Mouse (Mus musculus) midbrain, embryonic 13.5 days (tissue): ENCODE measurements around the gene Slc39a13. TPM values are rescaled to one million over a fixed set of nuclear protein-coding genes. Genes with fewer than 3 reads are reported as not detected.

Experiments used
- ATAC-seq: fragments of 200-750 bp; cut with Nextera tagmentation; 2 replicates; pipeline ENCODE4 v1.8.0; 2017; ENCODE audit warnings: mild to moderate bottlenecking, moderate TSS enrichment, moderate library complexity
- H3K27ac ChIP-seq: fragments of 300-500 bp; sonication (generic); 2 replicates; pipeline ENCODE4 v1.5.1; 2015; ENCODE audit warnings: inconsistent platforms, mild to moderate bottlenecking, moderate library complexity
- H3K27me3 ChIP-seq: fragments of 300-500 bp; sonication (generic); 2 replicates; pipeline ENCODE4 v1.6.1; 2015; ENCODE audit warnings: mild to moderate bottlenecking, inconsistent platforms
- H3K36me3 ChIP-seq: fragments of 300-500 bp; sonication (generic); 2 replicates; pipeline ENCODE4 v1.6.1; 2015; ENCODE audit warnings: mild to moderate bottlenecking, inconsistent platforms
- H3K4me1 ChIP-seq: fragments of 300-500 bp; sonication (generic); replicated peaks from 2 replicates; pipeline ENCODE4 v1.6.1; 2015; ENCODE audit warnings: inconsistent platforms
- H3K4me2 ChIP-seq: fragments of 300-500 bp; sonication (generic); replicated peaks from 2 replicates; pipeline ENCODE4 v1.6.1; 2015; ENCODE audit warnings: moderate library complexity, mild to moderate bottlenecking, inconsistent platforms
- H3K4me3 ChIP-seq: fragments of 300-500 bp; sonication (generic); replicated peaks from 2 replicates; pipeline ENCODE4 v1.5.1; 2015; ENCODE audit warnings: mild to moderate bottlenecking, inconsistent platforms
- H3K9ac ChIP-seq: fragments of 300-500 bp; sonication (generic); replicated peaks from 2 replicates; pipeline ENCODE4 v1.6.1; 2015; ENCODE audit warnings: mild to moderate bottlenecking, inconsistent platforms
- H3K9me3 ChIP-seq: fragments of 300-500 bp; sonication (generic); 2 replicates; pipeline ENCODE4 v1.6.1; 2016; ENCODE audit warnings: mild to moderate bottlenecking, inconsistent platforms
- WGBS: fragments of 180-500 bp; shearing (Covaris S2); methylation state at CpG from one replicate; pipeline ENCODE4 v1.1.7; 2015; 5-methylcytosine and 5-hydroxymethylcytosine counted together
- polyA plus RNA-seq: library from polyadenylated mRNA; unstranded; fragments of >200 nt; fragmentation: Nextera tagmentation; extraction: Ambion mirVana; gene quantifications from 2 replicates; pipeline ENCODE4 v1.2.1, GENCODE M21; 2015

Gene Slc39a13
- polyA plus RNA-seq, 1 experiment from 2014 or later, result 29.4 TPM

- no peak for ATAC-seq
- Histone ChIP-seq H3K4me2 (no peak overlapping the region), H3K9ac (no peak overlapping the region), H3K36me3 (0 out of 2 replicates have a peak, but pooled peaks cover 8% of the 10 kb centered on the region), H3K27me3 (no peaks in the 10 kb centered on the region), H3K9me3 (no peaks in the 10 kb centered on the region), H3K4me3 (no peak overlapping the region), H3K27ac (no peak overlapping the region), H3K4me1 (peaks cover 28% of the 10 kb centered on the region)
- WGBS, result 47% methylated on average over 1 of the region's 1 CpGs
These were observed 1.9 kb upstream of the Slc39a13 start for GRCm38 (mm10) chr2:91072092-91072491.

- WGBS, result 88% methylated on average over 10 of the region's 10 CpGs
- ATAC-seq, result peak; percentile 7; the same call in 1 of the 2 replicates
- peaks cover 28% of the 10 kb centered on the region for H3K4me1 ChIP-seq
- H3K4me2 ChIP-seq, result peak overlapping the region; percentile 76
- peaks cover 19% of the 10 kb centered on the region; the same call in 1 of the 2 replicates for H3K36me3 ChIP-seq
- H3K27ac ChIP-seq, result peak overlapping the region; percentile 81
- H3K27me3 ChIP-seq, result no peaks in the 10 kb centered on the region
- no peaks in the 10 kb centered on the region for H3K9me3 ChIP-seq
- H3K4me3 ChIP-seq, result peak overlapping the region; percentile 71
- peak overlapping the region; percentile 84 for H3K9ac ChIP-seq
These were observed 842 bp upstream of the Slc39a13 start for GRCm38 (mm10) chr2:91071059-91071458.

GRCm38 (mm10) chr2:91069306-91070000 is 764 bp downstream of the Slc39a13 start:
- Histone ChIP-seq H3K9me3 (no peaks in the 10 kb centered on the region), H3K36me3 (peaks cover 34% of the 10 kb centered on the region), H3K4me3 (peak overlapping the region; percentile 71), H3K4me1 (peaks cover 28% of the 10 kb centered on the region), H3K27ac (peak overlapping the region; percentile 81), H3K27me3 (no peaks in the 10 kb centered on the region), H3K9ac (peak overlapping the region; percentile 84), H3K4me2 (peak overlapping the region; percentile 76)
- peak; percentile 7 for ATAC-seq
- 11% methylated on average over 14 of the region's 14 CpGs for whole genome bisulfite sequencing

GRCm38 (mm10) chr2:91068872-91069165 is 1.4 kb downstream of the Slc39a13 start:
- 44% methylated on average over 6 of the region's 6 CpGs for WGBS
- no peak overlapping the region for H3K27ac ChIP-seq
- H3K9me3 ChIP-seq, result no peaks in the 10 kb centered on the region
- peak overlapping the region; percentile 76 for H3K4me2 ChIP-seq
- H3K9ac ChIP-seq, result peak overlapping the region; percentile 84
- peaks cover 40% of the 10 kb centered on the region for H3K36me3 ChIP-seq
- H3K27me3 ChIP-seq, result no peaks in the 10 kb centered on the region
- peaks cover 28% of the 10 kb centered on the region for H3K4me1 ChIP-seq
- ATAC-seq, result no peak
- H3K4me3 ChIP-seq, result peak overlapping the region; percentile 71

- 61% methylated on average over 13 of the region's 13 CpGs for WGBS
- Histone ChIP-seq H3K9ac (peak overlapping the region; percentile 84), H3K27ac (no peak overlapping the region), H3K9me3 (no peaks in the 10 kb centered on the region), H3K36me3 (peaks cover 45% of the 10 kb centered on the region), H3K4me1 (peaks cover 28% of the 10 kb centered on the region), H3K4me2 (peak overlapping the region; percentile 76), H3K4me3 (peak overlapping the region; percentile 71), H3K27me3 (no peaks in the 10 kb centered on the region)
- no peak for ATAC-seq
These were observed 1.9 kb downstream of the Slc39a13 start for GRCm38 (mm10) chr2:91068162-91068871.

GRCm38 (mm10) chr2:91066455-91066854 is 3.8 kb downstream of the Slc39a13 start:
- no peak for ATAC-seq
- Histone ChIP-seq H3K36me3 (peaks cover 64% of the 10 kb centered on the region), H3K4me1 (peaks cover 27% of the 10 kb centered on the region), H3K27ac (no peak overlapping the region), H3K4me3 (no peak overlapping the region), H3K27me3 (no peaks in the 10 kb centered on the region), H3K4me2 (no peak overlapping the region), H3K9me3 (no peaks in the 10 kb centered on the region), H3K9ac (no peak overlapping the region)
- WGBS, result 86% methylated on average over 3 of the region's 3 CpGs

- Histone ChIP-seq H3K9me3 (no peaks in the 10 kb centered on the region), H3K27me3 (no peaks in the 10 kb centered on the region), H3K9ac (no peak overlapping the region), H3K4me3 (no peak overlapping the region), H3K27ac (no peak overlapping the region; the same call in 1 of the 2 replicates), H3K4me2 (no peak overlapping the region), H3K4me1 (peaks cover 18% of the 10 kb centered on the region), H3K36me3 (peaks cover 72% of the 10 kb centered on the region)
- no peak for ATAC-seq
- 46% methylated on average over 3 of the region's 3 CpGs for WGBS
These were observed 4.7 kb downstream of the Slc39a13 start for GRCm38 (mm10) chr2:91065544-91065943.

GRCm38 (mm10) chr2:91064211-91064610 is 6.0 kb downstream of the Slc39a13 start:
- no peaks in the 10 kb centered on the region for H3K9me3 ChIP-seq
- no peak overlapping the region for H3K4me2 ChIP-seq
- no peaks in the 10 kb centered on the region for H3K27me3 ChIP-seq
- H3K4me1 ChIP-seq, result peaks cover 13% of the 10 kb centered on the region
- WGBS, result 84% methylated on average over 6 of the region's 6 CpGs
- no peak overlapping the region for H3K27ac ChIP-seq
- ATAC-seq, result no peak
- peaks cover 84% of the 10 kb centered on the region for H3K36me3 ChIP-seq
- no peak overlapping the region for H3K4me3 ChIP-seq
- no peak overlapping the region for H3K9ac ChIP-seq

- Histone ChIP-seq H3K4me3 (no peak overlapping the region), H3K4me1 (peaks cover 1% of the 10 kb centered on the region; the same call in 1 of the 2 replicates), H3K9ac (no peak overlapping the region), H3K4me2 (no peak overlapping the region), H3K27me3 (no peaks in the 10 kb centered on the region), H3K9me3 (no peaks in the 10 kb centered on the region), H3K27ac (no peak overlapping the region), H3K36me3 (peaks cover 94% of the 10 kb centered on the region)
- WGBS, result 93% methylated on average over 16 of the region's 16 CpGs
- ATAC-seq, result no peak
These were observed 7.2 kb downstream of the Slc39a13 start for GRCm38 (mm10) chr2:91062779-91063606.

- Histone ChIP-seq H3K4me2 (no peak overlapping the region), H3K4me3 (no peak overlapping the region), H3K36me3 (peaks cover 97% of the 10 kb centered on the region), H3K9ac (no peak overlapping the region), H3K27ac (no peak overlapping the region), H3K4me1 (no peaks in the 10 kb centered on the region), H3K27me3 (no peaks in the 10 kb centered on the region), H3K9me3 (no peaks in the 10 kb centered on the region)
- no peak for ATAC-seq
- WGBS, result 83% methylated on average over 6 of the region's 6 CpGs
These were observed 8.3 kb downstream of the Slc39a13 start for GRCm38 (mm10) chr2:91061849-91062481.

GRCm38 (mm10) chr2:91060544-91061355 is 9.5 kb downstream of the Slc39a13 start:
- H3K4me1 ChIP-seq, result no peaks in the 10 kb centered on the region
- WGBS, result 80% methylated on average over 10 of the region's 10 CpGs

More at GRCm38 (mm10) chr2:91060544-91061355, 9.5 kb downstream of the Slc39a13 start:
- Histone ChIP-seq H3K4me3 (no peak overlapping the region), H3K27me3 (no peaks in the 10 kb centered on the region), H3K4me2 (no peak overlapping the region), H3K27ac (0 out of 2 replicates have a peak overlapping the region, but pooled peaks have one; percentile 25), H3K36me3 (peaks cover 97% of the 10 kb centered on the region), H3K9me3 (no peaks in the 10 kb centered on the region), H3K9ac (no peak overlapping the region)
- ATAC-seq, result peak; percentile 38; the same call in 1 of the 2 replicates
